Comparison of ENCODE assay signal across 14 mouse cellular contexts in genomic region chr11:69878399-69878798, GRCm38 (mm10). TPM values are rescaled to one million over a fixed set of nuclear protein-coding genes. Genes with fewer than 3 reads are reported as not detected.
DNase-seq lines count a peak whose midpoint lies in the region; ATAC-seq and TF ChIP-seq lines count a peak whose summit lies in the region.
"Had no signal": no experiment of that assay in that cellular context is flagged by ENCODE, and none has a peak within 500 bp of the region (broad histone marks: within the 10 kb centered on the region; RNA-seq: fewer than 3 reads in every experiment).

No protein-coding gene starts in this region.

- ATAC-seq in hindbrain, embryonic 13.5 days (ENCODE audit: low FRiP score) = no peak
- ATAC-seq in hindbrain, embryonic 11.5 days (ENCODE audit: low FRiP score) = no peak
- ATAC-seq in embryonic facial prominence, embryonic 15.5 days (ENCODE audit: insufficient number of reproducible peaks, low FRiP score, low TSS enrichment, low read depth) = no peak
- no peak for ATAC-seq in stomach, embryonic 16.5 days (ENCODE audit: insufficient read depth, low FRiP score)

- TF ChIP-seq CTCF in testis, adult 2 months (IDR thresholded peaks at IDR 0.05; ENCODE audit: control insufficient read depth, insufficient read depth, insufficient replicate concordance, low read depth, low read length) = no peak

- H3K4me2 ChIP-seq in hindbrain, embryonic 13.5 days = no peak overlapping the region
- no peak overlapping the region for H3K4me2 ChIP-seq in hindbrain, embryonic 11.5 days (replicated peaks; ENCODE audit: low read depth, low read length)
- peak overlapping the region; percentile 88 for H3K4me2 ChIP-seq in embryonic facial prominence, embryonic 15.5 days (replicated peaks)
- H3K4me2 ChIP-seq in stomach, embryonic 16.5 days (ENCODE audit: low read depth, low read length) = peak overlapping the region; percentile 85; the same call in 1 of the 2 replicates
- H3K4me2 ChIP-seq: midbrain, embryonic 12.5 days had no signal

- no peaks in the 10 kb centered on the region for H3K9me3 ChIP-seq in hindbrain, embryonic 13.5 days
- H3K9me3 ChIP-seq in hindbrain, embryonic 11.5 days (ENCODE audit: control insufficient read depth, low read length) = no peaks in the 10 kb centered on the region
- no peaks in the 10 kb centered on the region for H3K9me3 ChIP-seq in embryonic facial prominence, embryonic 15.5 days (replicated peaks)
- no peaks in the 10 kb centered on the region for H3K9me3 ChIP-seq in stomach, embryonic 16.5 days (replicated peaks; ENCODE audit: control insufficient read depth, low read length)
- H3K9me3 ChIP-seq: midbrain, embryonic 12.5 days had no signal

- H3K36me3 ChIP-seq in hindbrain, embryonic 13.5 days = no peaks in the 10 kb centered on the region
- H3K36me3 ChIP-seq in hindbrain, embryonic 11.5 days (ENCODE audit: control insufficient read depth, insufficient read depth, low read length) = no peaks in the 10 kb centered on the region
- H3K36me3 ChIP-seq in testis, adult 2 months (ENCODE audit: control insufficient read depth, insufficient read depth, low read length) = no peaks in the 10 kb centered on the region
- H3K36me3 ChIP-seq in embryonic facial prominence, embryonic 15.5 days = no peaks in the 10 kb centered on the region
- no peaks in the 10 kb centered on the region for H3K36me3 ChIP-seq in stomach, embryonic 16.5 days (ENCODE audit: control insufficient read depth, insufficient read depth, low read length)
- H3K36me3 ChIP-seq: midbrain, embryonic 12.5 days had no signal

- TF ChIP-seq POLR2A in testis, adult 2 months (IDR thresholded peaks at IDR 0.05; ENCODE audit: control insufficient read depth, low read depth, low read length) = no peak

- peaks cover 36% of the 10 kb centered on the region for H3K4me1 ChIP-seq in hindbrain, embryonic 13.5 days (replicated peaks)
- H3K4me1 ChIP-seq in hindbrain, embryonic 11.5 days (replicated peaks; ENCODE audit: control insufficient read depth, insufficient read depth, low read length) = no peaks in the 10 kb centered on the region; the same call in none of the 2 replicates
- peaks cover 35% of the 10 kb centered on the region for H3K4me1 ChIP-seq in testis, adult 2 months (ENCODE audit: control insufficient read depth, insufficient read depth, low read length)
- peaks cover 65% of the 10 kb centered on the region for H3K4me1 ChIP-seq in embryonic facial prominence, embryonic 15.5 days
- H3K4me1 ChIP-seq in stomach, embryonic 16.5 days (ENCODE audit: control insufficient read depth, insufficient read depth, low read length) = peaks cover 51% of the 10 kb centered on the region

- H3K27me3 ChIP-seq in hindbrain, embryonic 13.5 days = peaks cover 35% of the 10 kb centered on the region
- H3K27me3 ChIP-seq in hindbrain, embryonic 11.5 days (ENCODE audit: control insufficient read depth, insufficient read depth, low read length) = no peaks in the 10 kb centered on the region
- H3K27me3 ChIP-seq in testis, adult 2 months (ENCODE audit: control insufficient read depth, insufficient read depth, low read length) = no peaks in the 10 kb centered on the region
- no peaks in the 10 kb centered on the region for H3K27me3 ChIP-seq in embryonic facial prominence, embryonic 15.5 days
- H3K27me3 ChIP-seq in stomach, embryonic 16.5 days (ENCODE audit: control insufficient read depth, insufficient read depth, low read length) = no peaks in the 10 kb centered on the region
- H3K27me3 ChIP-seq: CH12.LX had no signal

- H3K4me3 ChIP-seq in hindbrain, embryonic 13.5 days = no peak overlapping the region
- H3K4me3 ChIP-seq in hindbrain, embryonic 11.5 days (ENCODE audit: low read depth, low read length) = no peak overlapping the region
- H3K4me3 ChIP-seq in testis, adult 2 months (ENCODE audit: control insufficient read depth, low read depth, low read length) = peak overlapping the region; percentile 81; the same call in 1 of the 2 replicates
- H3K4me3 ChIP-seq in embryonic facial prominence, embryonic 15.5 days (replicated peaks) = no peak overlapping the region; the same call in 1 of the 2 replicates
- H3K4me3 ChIP-seq in stomach, embryonic 16.5 days (replicated peaks; ENCODE audit: low read length) = peak overlapping the region; percentile 54; the same call in 1 of the 2 replicates
- H3K4me3 ChIP-seq: midbrain, embryonic 12.5 days had no signal

- WGBS in hindbrain, embryonic 13.5 days = 79% methylated on average over 3 of the region's 3 CpGs
- WGBS in hindbrain, embryonic 11.5 days = 80% methylated on average over 3 of the region's 3 CpGs
- WGBS in embryonic facial prominence, embryonic 15.5 days = 56% methylated on average over 3 of the region's 3 CpGs
- WGBS in stomach, embryonic 16.5 days = 76% methylated on average over 3 of the region's 3 CpGs

- 0 out of 2 replicates have a peak overlapping the region, but pooled peaks have one; percentile 30 for H3K27ac ChIP-seq in hindbrain, embryonic 13.5 days
- no peak overlapping the region for H3K27ac ChIP-seq in hindbrain, embryonic 11.5 days (ENCODE audit: low read depth, low read length)
- H3K27ac ChIP-seq in testis, adult 2 months (ENCODE audit: control insufficient read depth, insufficient read depth, low read depth, low read length) = no peak overlapping the region
- peak overlapping the region; percentile 94 for H3K27ac ChIP-seq in embryonic facial prominence, embryonic 15.5 days (replicated peaks)
- H3K27ac ChIP-seq in stomach, embryonic 16.5 days (ENCODE audit: low read length) = peak overlapping the region; percentile 92
- H3K27ac ChIP-seq: midbrain, embryonic 12.5 days had no signal

- no peak overlapping the region for H3K9ac ChIP-seq in hindbrain, embryonic 13.5 days
- H3K9ac ChIP-seq in hindbrain, embryonic 11.5 days (ENCODE audit: low read depth, low read length) = no peak overlapping the region
- H3K9ac ChIP-seq in embryonic facial prominence, embryonic 15.5 days = no peak overlapping the region
- 0 out of 2 replicates have a peak overlapping the region, but pooled peaks have one; percentile 72 for H3K9ac ChIP-seq in stomach, embryonic 16.5 days (ENCODE audit: low read length)
- H3K9ac ChIP-seq: midbrain, embryonic 12.5 days had no signal

- DNase-seq in hindbrain, embryonic 11.5 days (ENCODE audit: low spot score) = no peak
- DNase-seq in testis, postnatal 10 days (ENCODE audit: low spot score) = no peak
- DNase-seq in thymus, postnatal 14 days = no peak
- DNase-seq in adrenal gland, postnatal 36 days = no peak
- DNase-seq: kidney, adult 9 months had no signal

RNA-seq across cellular contexts. Expression of gene Tmem95, which starts 0.6 kb away (rescaled TPM):
- polyA plus RNA-seq in hindbrain, embryonic 13.5 days (2015; fragmentation: Nextera tagmentation; extraction: Ambion mirVana) = not detected in 2 replicates
- polyA plus RNA-seq in hindbrain, embryonic 11.5 days (2014; fragmentation: Nextera tagmentation; extraction: Ambion mirVana) = not detected in 2 replicates
- polyA plus RNA-seq in testis, adult 2 months (2012; rRNA removed) = 20.8 and 27.5 TPM in 2 replicates
- polyA plus RNA-seq in embryonic facial prominence, embryonic 15.5 days (2015; fragmentation: Nextera tagmentation; extraction: Ambion mirVana) = 0.35 and 0.47 TPM in 2 replicates
- not detected in 2 replicates for polyA plus RNA-seq in stomach, embryonic 16.5 days (2015; fragmentation: Nextera tagmentation; extraction: Ambion mirVana)
- total RNA-seq in adrenal gland, postnatal 36 days (2021) = not detected
- total RNA-seq: CH12.LX; left cerebral cortex, postnatal 36 days had no signal
- polyA plus RNA-seq: embryonic facial prominence, embryonic 11.5 days; midbrain, embryonic 12.5 days; spleen, adult 2 months had no signal

RNA-seq across cellular contexts. Expression of gene Kctd11, which starts 2.8 kb away (rescaled TPM):
- 2.0 and 2.5 TPM in 2 replicates for polyA plus RNA-seq in hindbrain, embryonic 13.5 days (2015; fragmentation: Nextera tagmentation; extraction: Ambion mirVana)
- 2.3 and 2.4 TPM in 2 replicates for polyA plus RNA-seq in hindbrain, embryonic 11.5 days (2014; fragmentation: Nextera tagmentation; extraction: Ambion mirVana)
- 0.47 and 0.69 TPM in 2 replicates for polyA plus RNA-seq in testis, adult 2 months (2012; rRNA removed)
- polyA plus RNA-seq in embryonic facial prominence, embryonic 15.5 days (2015; fragmentation: Nextera tagmentation; extraction: Ambion mirVana) = 13.8 and 18.1 TPM in 2 replicates
- polyA plus RNA-seq in stomach, embryonic 16.5 days (2015; fragmentation: Nextera tagmentation; extraction: Ambion mirVana) = 15.1 and 24.7 TPM in 2 replicates
- total RNA-seq in adrenal gland, postnatal 36 days (2021) = 1 to 10 TPM; 4.2 to 5.4 TPM

RNA-seq across cellular contexts. Expression of gene Acap1, which starts 16.9 kb away (rescaled TPM):
- 0.17 and 0.52 TPM in 2 replicates for polyA plus RNA-seq in hindbrain, embryonic 13.5 days (2015; fragmentation: Nextera tagmentation; extraction: Ambion mirVana)
- polyA plus RNA-seq in hindbrain, embryonic 11.5 days (2014; fragmentation: Nextera tagmentation; extraction: Ambion mirVana) = 0.45 and 1.4 TPM in 2 replicates
- polyA plus RNA-seq in testis, adult 2 months (2012; rRNA removed) = 4.0 and 4.9 TPM in 2 replicates
- 1.8 and 2.3 TPM in 2 replicates for polyA plus RNA-seq in embryonic facial prominence, embryonic 15.5 days (2015; fragmentation: Nextera tagmentation; extraction: Ambion mirVana)
- 4.0 and 5.1 TPM in 2 replicates for polyA plus RNA-seq in stomach, embryonic 16.5 days (2015; fragmentation: Nextera tagmentation; extraction: Ambion mirVana)
- total RNA-seq in adrenal gland, postnatal 36 days (2021) = under 1 TPM; 0.23 to 0.89 TPM

RNA-seq across cellular contexts. Expression of gene Tnk1, which starts 19.9 kb away (rescaled TPM):
- 0.13 and 0.23 TPM in 2 replicates for polyA plus RNA-seq in hindbrain, embryonic 13.5 days (2015; fragmentation: Nextera tagmentation; extraction: Ambion mirVana)
- polyA plus RNA-seq in hindbrain, embryonic 11.5 days (2014; fragmentation: Nextera tagmentation; extraction: Ambion mirVana) = 0.52 TPM in 1 of 2 replicates, not detected in the other
- 1.6 and 1.9 TPM in 2 replicates for polyA plus RNA-seq in testis, adult 2 months (2012; rRNA removed)
- 6.9 TPM in 2 replicates for polyA plus RNA-seq in embryonic facial prominence, embryonic 15.5 days (2015; fragmentation: Nextera tagmentation; extraction: Ambion mirVana)
- polyA plus RNA-seq in stomach, embryonic 16.5 days (2015; fragmentation: Nextera tagmentation; extraction: Ambion mirVana) = 15.3 and 19.1 TPM in 2 replicates
- total RNA-seq in adrenal gland, postnatal 36 days (2021) = not detected
- total RNA-seq: left cerebral cortex, postnatal 36 days had no signal

RNA-seq across cellular contexts. Expression of gene 2810408A11Rik, which starts 22.4 kb away (rescaled TPM):
- polyA plus RNA-seq in hindbrain, embryonic 13.5 days (2015; fragmentation: Nextera tagmentation; extraction: Ambion mirVana) = 10.3 and 11.7 TPM in 2 replicates
- 14.5 and 14.7 TPM in 2 replicates for polyA plus RNA-seq in hindbrain, embryonic 11.5 days (2014; fragmentation: Nextera tagmentation; extraction: Ambion mirVana)
- 124 and 125 TPM in 2 replicates for polyA plus RNA-seq in testis, adult 2 months (2012; rRNA removed)
- 8.7 and 9.4 TPM in 2 replicates for polyA plus RNA-seq in embryonic facial prominence, embryonic 15.5 days (2015; fragmentation: Nextera tagmentation; extraction: Ambion mirVana)
- 4.9 TPM in 2 replicates for polyA plus RNA-seq in stomach, embryonic 16.5 days (2015; fragmentation: Nextera tagmentation; extraction: Ambion mirVana)
- 1 to 10 TPM in 1 of 2 experiments, under 1 TPM in 1; 0.46 to 1.4 TPM for total RNA-seq in adrenal gland, postnatal 36 days (2021)

Comparison
In these comparisons a context has a peak if more than half of its experiments do, and no peak if none do; other contexts are left out.
1. H3K27ac ChIP-seq: peak in hindbrain, embryonic 13.5 days (single experiment), embryonic facial prominence, embryonic 15.5 days (single experiment) and stomach, embryonic 16.5 days (single experiment); none in hindbrain, embryonic 11.5 days (single experiment) and testis, adult 2 months (single experiment).
2. H3K4me2 ChIP-seq: peak in embryonic facial prominence, embryonic 15.5 days (single experiment) and stomach, embryonic 16.5 days (single experiment); none in hindbrain, embryonic 13.5 days (single experiment) and hindbrain, embryonic 11.5 days (single experiment).
3. H3K4me3 ChIP-seq: peak in testis, adult 2 months (single experiment) and stomach, embryonic 16.5 days (single experiment); none in hindbrain, embryonic 13.5 days (single experiment), hindbrain, embryonic 11.5 days (single experiment) and embryonic facial prominence, embryonic 15.5 days (single experiment).
4. RNA of gene Tmem95, which starts 0.6 kb away (polyA plus RNA-seq): 20.8 to 27.5 TPM in testis, adult 2 months; 0.35 to 0.47 TPM in embryonic facial prominence, embryonic 15.5 days, not detected in hindbrain, embryonic 11.5 days, not detected in stomach, embryonic 16.5 days and not detected in hindbrain, embryonic 13.5 days; every median in the first group is over 10 times any median in the second.